Mouse (Mus musculus) neural tube, postnatal 0 days (tissue): ENCODE measurements around the gene Zfp341. TPM values are rescaled to one million over a fixed set of nuclear protein-coding genes. Genes with fewer than 3 reads are reported as not detected.

ENCODE experiments used
- polyA plus RNA-seq: library from polyadenylated mRNA; unstranded; fragments of >200 nt; fragmentation: Nextera tagmentation; extraction: Ambion mirVana; gene quantifications from 2 replicates; pipeline ENCODE4 v1.2.1, GENCODE M21; 2015

Gene Zfp341
- 1.8 and 2.4 TPM in 2 replicates for polyA plus RNA-seq

GRCm38 (mm10) chr2:154613118-154614115, at the start of gene Zfp341, which contains the start of gene 4930519P11Rik:
Gene Zfp341 (plus strand): TSS chr2:154613297.
Gene 4930519P11Rik (minus strand): TSS chr2:154613437.

GRCm38 (mm10) chr2:154569836-154570286, 43.2 kb upstream of the Zfp341 start, which contains the start of gene E2f1:
Gene E2f1 (minus strand): TSS chr2:154569892.

GRCm38 (mm10) chr2:154603638-154604153, 9.4 kb upstream of the Zfp341 start, which contains the start of gene Pxmp4:
Gene Pxmp4 (minus strand): TSS chr2:154603708.

GRCm38 (mm10) chr2:154651363-154651762, 38.3 kb downstream of the Zfp341 start, which contains the start of gene Chmp4b:
Gene Chmp4b (plus strand): TSS chr2:154651705.

Other genes starting within 250 kb of the Zfp341 start
- 8.5 and 14.1 TPM in 2 replicates for gene Cdk5rap1, start 240.3 kb upstream of the Zfp341 start, polyA plus RNA-seq
- 25.7 and 27.5 TPM in 2 replicates for gene Snta1, start 205.2 kb upstream of the Zfp341 start, polyA plus RNA-seq
- 23.4 and 27.1 TPM in 2 replicates for gene Cbfa2t2, start 176.8 kb upstream of the Zfp341 start, polyA plus RNA-seq
- 5.6 and 5.7 TPM in 2 replicates for gene 1700003F12Rik, start 66.2 kb upstream of the Zfp341 start, polyA plus RNA-seq
- gene Actl10, start 61.5 kb upstream of the Zfp341 start, polyA plus RNA-seq, result 0.15 and 0.17 TPM in 2 replicates
- gene Necab3, start 54.4 kb upstream of the Zfp341 start, polyA plus RNA-seq, result 21.1 and 24.0 TPM in 2 replicates
- 3.9 and 5.0 TPM in 2 replicates for gene E2f1, start 43.4 kb upstream of the Zfp341 start, polyA plus RNA-seq
- gene Pxmp4, start 9.6 kb upstream of the Zfp341 start, polyA plus RNA-seq, result 25.3 and 25.4 TPM in 2 replicates
- gene 4930519P11Rik, start 140 bp downstream of the Zfp341 start, polyA plus RNA-seq, result 0.80 TPM in 1 of 2 replicates, not detected in the other
- gene Chmp4b, start 38.4 kb downstream of the Zfp341 start, polyA plus RNA-seq, result 42.5 and 47.9 TPM in 2 replicates
- gene Gm14214, start 156.7 kb downstream of the Zfp341 start, polyA plus RNA-seq, result not detected in 2 replicates
- 19.6 and 20.1 TPM in 2 replicates for gene Raly, start 177.8 kb downstream of the Zfp341 start, polyA plus RNA-seq
- 0.51 and 0.57 TPM in 2 replicates for gene a, start 178.1 kb downstream of the Zfp341 start, polyA plus RNA-seq